Mouse (Mus musculus) intestine, postnatal 0 days (tissue): ENCODE results near the gene Snx8. TPM values are rescaled to one million over a fixed set of nuclear protein-coding genes. Genes with fewer than 3 reads are reported as not detected.

ENCODE experiments used
- ATAC-seq: fragments of 200-750 bp; cut with Nextera tagmentation; 2 replicates; pipeline ENCODE4 v1.8.0; 2017; ENCODE audit warnings: mild to moderate bottlenecking, moderate TSS enrichment, moderate library complexity
- H3K27ac ChIP-seq: fragments of 300-500 bp; sonication (generic); 2 replicates; pipeline ENCODE4 v1.5.1; 2014; ENCODE audit warnings: mild to moderate bottlenecking, low read depth, low read length, moderate library complexity
- H3K27me3 ChIP-seq: fragments of 300-500 bp; sonication (generic); replicated peaks from 2 replicates; pipeline ENCODE4 v1.6.1; 2014; ENCODE audit warnings: low read length, mixed read lengths; ENCODE audit not compliant: control insufficient read depth, insufficient read depth
- H3K36me3 ChIP-seq: fragments of 300-500 bp; sonication (generic); 2 replicates; pipeline ENCODE4 v1.6.1; 2014; ENCODE audit warnings: mild to moderate bottlenecking, moderate library complexity; ENCODE audit not compliant: control insufficient read depth, insufficient read depth
- H3K4me1 ChIP-seq: fragments of 300-500 bp; sonication (generic); replicated peaks from 2 replicates; pipeline ENCODE4 v1.6.1; 2014; ENCODE audit warnings: antibody characterized with exemption, low read length, mixed read lengths; ENCODE audit not compliant: control insufficient read depth, insufficient read depth
- H3K4me2 ChIP-seq: fragments of 300-500 bp; sonication (generic); replicated peaks from 2 replicates; pipeline ENCODE4 v1.6.1; 2014; ENCODE audit warnings: low read depth, mild to moderate bottlenecking, moderate library complexity
- H3K4me3 ChIP-seq: fragments of 300-500 bp; sonication (generic); 2 replicates; pipeline ENCODE4 v1.5.1; 2014; ENCODE audit warnings: low read depth, low read length
- H3K9ac ChIP-seq: fragments of 300-500 bp; sonication (generic); 2 replicates; pipeline ENCODE4 v1.6.1; 2014; ENCODE audit warnings: mild to moderate bottlenecking, low read depth, low read length
- H3K9me3 ChIP-seq: fragments of 300-500 bp; sonication (generic); 2 replicates; pipeline ENCODE4 v1.6.1; 2016; ENCODE audit warnings: mixed run types; ENCODE audit not compliant: control insufficient read depth
- CTCF ChIP-seq: sonication (generic); IDR thresholded peaks from 2 replicates; pipeline ENCODE4 v1.5.1; 2016; ENCODE audit warnings: low read depth, mild to moderate bottlenecking, control low read depth, antibody characterized with exemption, moderate library complexity
- WGBS: fragments of 180-500 bp; shearing (Covaris S2); extraction: QIAGEN DNeasy Blood & Tissue Kit; methylation state at CpG from one replicate; pipeline ENCODE4 v1.1.7; 2014; 5-methylcytosine and 5-hydroxymethylcytosine counted together
- polyA plus RNA-seq: library from polyadenylated mRNA; unstranded; fragments of >200 nt; fragmentation: Nextera tagmentation; extraction: Ambion mirVana; gene quantifications from 2 replicates; pipeline ENCODE4 v1.2.1, GENCODE M21; 2015

The Snx8 gene
- polyA plus RNA-seq, 1 experiment from 2014 or later: 67.5 TPM

DNA sequence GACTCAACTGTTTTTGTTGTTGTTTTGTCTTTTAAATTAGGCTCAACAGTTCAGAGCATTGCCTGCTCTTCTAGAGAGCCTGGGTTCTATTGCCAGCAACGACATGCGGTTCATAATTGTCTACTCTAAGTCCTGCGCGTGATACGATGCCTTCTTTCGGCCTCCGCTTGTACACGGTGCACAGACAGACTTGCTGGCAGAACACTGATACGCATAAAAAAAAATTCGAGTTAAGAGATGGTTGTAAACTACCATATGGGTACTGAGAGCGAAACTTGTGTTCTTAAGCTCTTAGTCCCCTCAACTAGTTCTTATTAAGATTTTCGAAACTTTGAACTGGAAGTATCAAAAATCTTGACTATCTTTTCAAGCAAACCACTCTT is 29.0 kb upstream of the Snx8 start:
- Histone ChIP-seq H3K27me3 (no peaks in the 10 kb centered on the region), H3K27ac (peak overlapping the region; percentile 81), H3K36me3 (no peaks in the 10 kb centered on the region), H3K4me2 (peak overlapping the region; percentile 89), H3K9me3 (no peaks in the 10 kb centered on the region), H3K9ac (peak overlapping the region; percentile 68), H3K4me1 (no peaks in the 10 kb centered on the region; the same call in 1 of the 2 replicates), H3K4me3 (peak overlapping the region; percentile 94)
- no peak for TF ChIP-seq CTCF
- under 1% methylated on average over 12 of the region's 12 CpGs for WGBS
- no peak for ATAC-seq

- no peak for ATAC-seq
- Histone ChIP-seq H3K9ac (no peak overlapping the region), H3K9me3 (no peaks in the 10 kb centered on the region), H3K27ac (no peak overlapping the region), H3K4me1 (no peaks in the 10 kb centered on the region), H3K36me3 (no peaks in the 10 kb centered on the region), H3K27me3 (no peaks in the 10 kb centered on the region), H3K4me2 (no peak overlapping the region), H3K4me3 (no peak overlapping the region)
- TF ChIP-seq CTCF: no peak
- WGBS: 60% methylated on average over 4 of the region's 4 CpGs
These were observed 25.6 kb upstream of the Snx8 start for GRCm38 (mm10) chr5:140414647-140415046.

- Histone ChIP-seq H3K27me3 (no peaks in the 10 kb centered on the region), H3K4me3 (no peak overlapping the region), H3K27ac (no peak overlapping the region), H3K36me3 (no peaks in the 10 kb centered on the region), H3K4me2 (no peak overlapping the region), H3K4me1 (no peaks in the 10 kb centered on the region), H3K9ac (no peak overlapping the region), H3K9me3 (no peaks in the 10 kb centered on the region)
- WGBS: 32% methylated on average over 8 of the region's 8 CpGs
- peak; percentile 78 for TF ChIP-seq CTCF
- ATAC-seq: no peak
These were observed 22.3 kb upstream of the Snx8 start for GRCm38 (mm10) chr5:140411339-140411738.

GRCm38 (mm10) chr5:140408801-140409200 is 19.7 kb upstream of the Snx8 start:
- H3K4me2 ChIP-seq: no peak overlapping the region
- no peak for ATAC-seq
- H3K27ac ChIP-seq: no peak overlapping the region
- no peaks in the 10 kb centered on the region for H3K27me3 ChIP-seq
- no peaks in the 10 kb centered on the region for H3K9me3 ChIP-seq
- no peak overlapping the region for H3K9ac ChIP-seq
- H3K4me1 ChIP-seq: no peaks in the 10 kb centered on the region
- H3K4me3 ChIP-seq: no peak overlapping the region
- H3K36me3 ChIP-seq: no peaks in the 10 kb centered on the region
- 0 out of 2 replicates have a peak, but pooled peaks have one; percentile 12 for TF ChIP-seq CTCF

DNA sequence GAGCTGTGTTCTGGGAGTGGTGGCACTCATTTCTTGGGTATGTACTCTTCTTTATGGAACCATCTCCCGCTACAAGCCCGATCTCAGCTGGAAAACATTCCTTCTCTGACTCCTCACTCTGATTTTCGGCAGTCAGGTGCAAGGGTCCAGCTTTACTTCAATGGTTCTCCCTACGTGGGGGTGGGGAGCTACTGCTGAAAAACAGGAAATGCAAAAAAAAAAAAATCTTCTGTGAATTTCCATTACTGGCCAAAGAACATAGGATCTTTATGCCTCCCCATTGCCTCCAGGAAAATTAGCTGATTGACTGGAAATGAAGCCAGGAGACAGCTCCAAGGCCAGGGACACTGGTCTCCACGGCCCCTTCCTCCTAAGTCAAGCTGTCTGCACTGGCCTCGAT is 17.6 kb upstream of the Snx8 start:
- H3K27me3 ChIP-seq: no peaks in the 10 kb centered on the region
- H3K9ac ChIP-seq: no peak overlapping the region
- no peaks in the 10 kb centered on the region for H3K36me3 ChIP-seq
- 66% methylated on average over 6 of the region's 6 CpGs for WGBS
- ATAC-seq: no peak
- no peak overlapping the region for H3K27ac ChIP-seq
- no peaks in the 10 kb centered on the region for H3K9me3 ChIP-seq
- TF ChIP-seq CTCF: no peak
- no peak overlapping the region for H3K4me3 ChIP-seq
- no peaks in the 10 kb centered on the region for H3K4me1 ChIP-seq
- H3K4me2 ChIP-seq: no peak overlapping the region

GRCm38 (mm10) chr5:140405126-140405525 is 16.1 kb upstream of the Snx8 start:
- Histone ChIP-seq H3K4me1 (no peaks in the 10 kb centered on the region), H3K27me3 (no peaks in the 10 kb centered on the region), H3K36me3 (no peaks in the 10 kb centered on the region), H3K9me3 (no peaks in the 10 kb centered on the region), H3K4me3 (no peak overlapping the region), H3K9ac (no peak overlapping the region), H3K4me2 (no peak overlapping the region), H3K27ac (no peak overlapping the region)
- 73% methylated on average over 6 of the region's 6 CpGs for WGBS
- ATAC-seq: no peak
- no peak for TF ChIP-seq CTCF

DNA sequence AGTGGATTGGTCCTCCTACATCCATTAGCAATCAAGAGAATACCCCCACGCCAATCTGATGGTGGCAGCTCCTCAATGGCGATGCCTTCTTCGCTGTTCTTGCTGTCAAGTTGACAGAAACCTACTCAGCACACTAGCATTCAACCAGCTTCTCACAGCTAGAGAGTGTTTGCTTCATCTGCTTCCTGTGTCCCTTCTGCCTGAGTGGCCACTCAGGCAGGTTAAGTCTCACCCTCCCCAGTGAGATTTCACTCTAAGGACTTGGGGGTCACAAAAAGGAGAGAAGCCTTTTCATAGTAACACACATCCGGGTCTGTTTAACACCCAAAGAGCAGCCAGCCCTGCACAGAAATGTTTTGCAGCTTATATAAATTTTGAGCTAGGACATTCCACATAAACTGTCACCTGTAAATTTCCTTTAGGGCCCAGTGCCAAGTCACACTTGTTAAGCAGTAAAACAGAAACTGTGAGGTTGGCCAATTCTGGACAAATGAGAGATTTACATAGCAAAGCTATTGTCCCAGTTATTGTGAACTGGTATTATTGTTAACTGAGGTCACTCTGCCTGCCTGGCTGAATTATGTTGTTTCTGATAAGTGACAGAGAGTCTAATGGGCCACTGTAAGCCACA is 13.7 kb upstream of the Snx8 start:
- Histone ChIP-seq H3K9me3 (no peaks in the 10 kb centered on the region), H3K27ac (no peak overlapping the region), H3K9ac (no peak overlapping the region), H3K27me3 (no peaks in the 10 kb centered on the region), H3K4me1 (no peaks in the 10 kb centered on the region), H3K36me3 (no peaks in the 10 kb centered on the region), H3K4me2 (no peak overlapping the region), H3K4me3 (no peak overlapping the region)
- 69% methylated on average over 4 of the region's 4 CpGs for WGBS
- TF ChIP-seq CTCF: no peak
- ATAC-seq: no peak
